Mouse (Mus musculus): ENCODE results near the gene Gpr179. TPM values are rescaled to one million over a fixed set of nuclear protein-coding genes. Genes with fewer than 3 reads are reported as not detected.
"Not testable (repeated sequence)": the region's sequence is repeated elsewhere in the genome, so short reads cannot be mapped to it uniquely, and the experiment has no call there.

The Gpr179 gene
- polyA plus RNA-seq, 1 experiment: 0.03 TPM

DNA sequence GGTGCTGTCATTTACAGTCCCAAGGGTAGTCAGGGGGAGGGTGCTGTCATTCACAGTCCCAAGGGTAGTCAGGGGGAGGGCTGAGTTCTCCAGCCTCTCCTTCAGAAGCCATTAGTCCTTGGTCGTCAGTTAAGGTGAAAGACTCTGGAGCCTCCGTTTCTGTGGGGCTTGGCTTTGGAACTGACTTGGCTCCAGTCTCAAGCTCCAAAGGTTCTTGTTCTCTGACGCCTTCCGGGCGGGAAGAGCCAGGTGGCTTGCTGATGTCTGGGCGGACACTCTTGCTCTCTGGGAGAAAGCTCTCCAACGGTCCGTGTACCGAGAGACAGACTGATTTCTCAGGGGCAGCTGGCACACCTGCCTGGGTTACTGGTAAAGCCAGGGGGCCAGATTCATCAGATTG is 17.5 kb downstream of the Gpr179 start:
- no peaks in the 10 kb centered on the region for H3K27me3 ChIP-seq (ENCODE audit: control insufficient read depth, insufficient read depth, low read length)
- H3K4me3 ChIP-seq (ENCODE audit: low read depth, low read length): no peak overlapping the region
- H3K36me3 ChIP-seq (ENCODE audit: control insufficient read depth, insufficient read depth, low read length): no peaks in the 10 kb centered on the region; the same call in 1 of the 2 replicates
- 26% methylated on average over 9 of the region's 9 CpGs for WGBS
- TF ChIP-seq CTCF (IDR thresholded peaks at IDR 0.05; ENCODE audit: extremely low read depth, insufficient read length, insufficient replicate concordance, low read depth, low read length) (no peak), POLR2A (IDR thresholded peaks at IDR 0.05; ENCODE audit: low read depth, low read length) (no peak)
- H3K4me1 ChIP-seq (ENCODE audit: control insufficient read depth, insufficient read depth, insufficient read length, low read length): peaks cover 25% of the 10 kb centered on the region
- 0 out of 2 replicates have a peak overlapping the region, but pooled peaks have one; percentile 3 for H3K27ac ChIP-seq (ENCODE audit: insufficient read depth, low read depth, low read length)

DNA sequence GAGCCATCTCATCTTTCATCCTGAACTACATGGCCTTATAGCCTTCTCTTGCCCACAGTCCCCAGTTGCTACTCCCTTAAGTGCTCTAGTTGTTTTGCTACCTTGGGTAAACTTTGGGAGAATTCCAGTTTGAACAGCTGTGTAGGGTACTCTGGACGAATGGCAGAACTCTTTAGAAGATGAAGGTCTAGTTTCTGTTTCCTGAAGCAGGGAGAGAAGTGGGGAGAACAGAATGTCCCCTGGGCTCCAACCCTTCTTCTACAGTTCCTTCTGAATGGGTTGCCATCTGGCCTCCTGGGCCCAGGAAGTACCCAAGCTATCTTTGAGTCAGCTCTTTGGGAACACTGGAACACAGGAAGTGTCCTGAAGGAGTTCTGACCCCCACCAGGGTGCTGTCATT is 18.0 kb downstream of the Gpr179 start:
- Histone ChIP-seq H3K36me3 (ENCODE audit: control insufficient read depth, insufficient read depth, low read length) (peaks cover 3% of the 10 kb centered on the region), H3K4me3 (ENCODE audit: low read depth, low read length) (no peak overlapping the region), H3K4me1 (ENCODE audit: control insufficient read depth, insufficient read depth, insufficient read length, low read length) (peaks cover 25% of the 10 kb centered on the region), H3K27ac (ENCODE audit: insufficient read depth, low read depth, low read length) (0 out of 2 replicates have a peak overlapping the region, but pooled peaks have one; percentile 3), H3K27me3 (ENCODE audit: control insufficient read depth, insufficient read depth, low read length) (no peaks in the 10 kb centered on the region)
- WGBS: 18% methylated on average over 1 of the region's 1 CpGs
- TF ChIP-seq POLR2A (IDR thresholded peaks at IDR 0.05; ENCODE audit: low read depth, low read length): no peak
- TF ChIP-seq CTCF (IDR thresholded peaks at IDR 0.05; ENCODE audit: extremely low read depth, insufficient read length, insufficient replicate concordance, low read depth, low read length): no peak

DNA sequence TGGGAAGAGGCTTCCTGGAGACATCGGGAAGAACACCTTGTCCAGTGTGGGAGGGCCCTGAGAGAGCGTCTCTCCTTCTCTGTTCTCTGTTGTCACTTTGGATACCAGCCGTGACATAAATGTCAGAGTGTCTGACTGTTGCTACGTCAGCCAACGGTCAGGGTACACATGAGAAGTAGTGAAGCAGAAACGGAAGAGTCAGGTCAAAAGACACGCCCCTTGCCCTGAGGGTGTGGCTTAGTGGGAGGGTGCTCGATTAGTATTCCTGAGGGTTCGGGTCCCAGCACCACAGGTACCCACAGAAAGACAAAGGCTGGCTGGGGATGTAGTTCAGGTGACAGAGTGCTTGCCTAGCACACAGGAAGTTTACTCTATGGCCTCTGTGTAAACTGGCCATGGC is 18.8 kb downstream of the Gpr179 start:
- Histone ChIP-seq H3K4me3 (ENCODE audit: low read depth, low read length) (no peak overlapping the region), H3K4me1 (ENCODE audit: control insufficient read depth, insufficient read depth, insufficient read length, low read length) (peaks cover 23% of the 10 kb centered on the region), H3K27ac (ENCODE audit: insufficient read depth, low read depth, low read length) (no peak overlapping the region), H3K27me3 (ENCODE audit: control insufficient read depth, insufficient read depth, low read length) (no peaks in the 10 kb centered on the region), H3K36me3 (ENCODE audit: control insufficient read depth, insufficient read depth, low read length) (peaks cover 8% of the 10 kb centered on the region)
- TF ChIP-seq POLR2A (IDR thresholded peaks at IDR 0.05; ENCODE audit: low read depth, low read length) (no peak), CTCF (IDR thresholded peaks at IDR 0.05; ENCODE audit: extremely low read depth, insufficient read length, insufficient replicate concordance, low read depth, low read length) (no peak)
- WGBS: 34% methylated on average over 9 of the region's 9 CpGs

DNA sequence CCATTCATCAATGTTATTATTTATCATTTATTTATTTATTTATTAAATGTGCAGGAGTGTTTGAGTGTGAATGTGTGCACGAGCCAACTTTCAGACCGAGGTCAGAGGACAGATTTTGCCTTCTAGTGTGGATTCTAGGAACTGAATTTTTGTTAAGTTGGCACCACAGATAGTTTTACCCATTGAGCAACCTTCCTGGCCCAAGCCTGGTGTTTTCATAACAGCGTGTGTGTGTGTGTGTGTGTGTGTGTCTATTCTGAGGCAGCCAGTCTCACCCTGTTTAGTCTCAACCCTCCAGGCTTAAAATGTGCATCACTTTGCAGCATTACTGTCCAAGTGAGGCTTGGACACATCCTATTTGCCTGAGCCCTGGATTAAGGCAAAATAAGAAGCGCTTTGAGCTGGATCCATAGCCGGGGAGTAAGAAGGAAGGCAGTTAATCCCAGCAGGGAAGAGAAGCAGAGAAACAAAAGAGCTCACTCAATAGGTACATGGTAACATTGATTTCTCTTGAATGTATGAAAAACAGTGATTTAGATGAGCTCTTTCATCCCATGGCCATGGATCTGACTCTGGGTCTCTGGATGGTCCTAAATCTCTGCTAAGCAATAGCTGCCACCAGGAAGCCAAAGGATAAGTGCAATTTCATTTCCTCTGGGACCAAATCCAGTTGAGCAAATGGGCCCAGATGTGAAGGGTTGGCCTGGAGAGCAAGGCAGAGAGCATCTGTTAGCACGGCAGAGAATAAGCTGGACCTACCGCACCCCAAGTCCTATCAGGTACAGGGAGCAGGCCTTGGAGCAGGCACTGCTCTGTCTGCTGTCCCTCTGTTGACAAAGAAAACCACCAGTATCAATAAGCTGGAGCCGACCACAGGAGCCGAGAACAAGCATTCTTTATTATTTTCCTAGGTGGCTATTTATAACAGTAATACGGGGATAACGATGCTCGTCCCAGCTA is 20.4 kb downstream of the Gpr179 start:
- no peak for TF ChIP-seq CTCF (IDR thresholded peaks at IDR 0.05; ENCODE audit: extremely low read depth, insufficient read length, insufficient replicate concordance, low read depth, low read length)
- TF ChIP-seq POLR2A (IDR thresholded peaks at IDR 0.05; ENCODE audit: low read depth, low read length): no peak
- no peak overlapping the region for H3K27ac ChIP-seq (ENCODE audit: insufficient read depth, low read depth, low read length)
- WGBS: 89% methylated on average over 12 of the region's 12 CpGs
- peaks cover 19% of the 10 kb centered on the region; the same call in 1 of the 2 replicates for H3K4me1 ChIP-seq (ENCODE audit: control insufficient read depth, insufficient read depth, insufficient read length, low read length)
- H3K36me3 ChIP-seq (ENCODE audit: control insufficient read depth, insufficient read depth, low read length): peaks cover 12% of the 10 kb centered on the region
- no peak overlapping the region for H3K4me3 ChIP-seq (ENCODE audit: low read depth, low read length)
- H3K27me3 ChIP-seq (ENCODE audit: control insufficient read depth, insufficient read depth, low read length): no peaks in the 10 kb centered on the region

DNA sequence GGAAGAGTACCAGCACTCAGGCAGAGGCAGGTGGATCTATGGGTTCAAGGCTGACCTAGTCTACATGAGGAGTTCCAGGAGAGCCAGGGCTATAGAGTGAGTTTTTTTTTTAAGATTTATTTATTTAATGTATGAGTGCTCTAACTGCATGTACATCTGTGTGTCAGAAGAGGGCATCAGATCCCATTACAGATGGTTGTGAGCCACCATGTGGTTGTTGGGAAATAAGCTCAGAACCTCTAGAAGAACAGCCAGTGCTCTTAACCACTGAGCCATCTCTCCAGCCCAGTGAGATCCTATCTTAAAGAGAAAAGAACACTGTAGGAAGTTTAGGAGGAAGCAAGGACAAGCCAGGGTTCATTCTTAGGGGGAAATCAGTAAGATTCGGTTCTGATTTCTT is 21.6 kb downstream of the Gpr179 start:
- 100% methylated on average over 1 of the region's 1 CpGs for WGBS
- Histone ChIP-seq H3K27ac (ENCODE audit: insufficient read depth, low read depth, low read length) (no peak overlapping the region), H3K27me3 (ENCODE audit: control insufficient read depth, insufficient read depth, low read length) (no peaks in the 10 kb centered on the region), H3K4me1 (ENCODE audit: control insufficient read depth, insufficient read depth, insufficient read length, low read length) (peaks cover 19% of the 10 kb centered on the region; the same call in 1 of the 2 replicates), H3K36me3 (ENCODE audit: control insufficient read depth, insufficient read depth, low read length) (peaks cover 19% of the 10 kb centered on the region), H3K4me3 (ENCODE audit: low read depth, low read length) (no peak overlapping the region)
- TF ChIP-seq CTCF (IDR thresholded peaks at IDR 0.05; ENCODE audit: extremely low read depth, insufficient read length, insufficient replicate concordance, low read depth, low read length): no peak
- TF ChIP-seq POLR2A (IDR thresholded peaks at IDR 0.05; ENCODE audit: low read depth, low read length): no peak

DNA sequence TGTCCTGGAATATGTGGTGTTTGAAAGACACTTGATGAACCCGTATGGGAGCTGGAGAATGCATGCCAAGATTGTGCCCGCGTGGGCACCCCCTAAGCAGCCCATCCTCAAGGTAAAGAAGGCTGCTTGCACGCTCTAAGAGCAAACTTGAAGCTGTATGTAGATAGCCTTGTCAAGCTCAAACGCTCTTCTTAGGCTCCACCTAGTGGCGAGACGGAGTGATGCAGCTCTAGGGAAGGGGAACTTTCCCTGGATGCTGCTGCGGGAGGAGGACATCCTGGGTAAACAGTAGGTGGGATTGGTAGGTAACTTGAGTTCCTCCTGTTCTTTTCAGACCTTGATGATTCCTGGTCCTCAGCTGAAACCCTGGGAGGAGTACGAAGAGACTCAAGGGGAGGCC is 23.7 kb downstream of the Gpr179 start:
- H3K27ac ChIP-seq (ENCODE audit: insufficient read depth, low read depth, low read length): no peak overlapping the region
- H3K36me3 ChIP-seq (ENCODE audit: control insufficient read depth, insufficient read depth, low read length): peaks cover 30% of the 10 kb centered on the region
- H3K4me1 ChIP-seq (ENCODE audit: control insufficient read depth, insufficient read depth, insufficient read length, low read length): peaks cover 4% of the 10 kb centered on the region; the same call in 1 of the 2 replicates
- WGBS: 18% methylated on average over 9 of the region's 9 CpGs
- H3K4me3 ChIP-seq (ENCODE audit: low read depth, low read length): no peak overlapping the region
- TF ChIP-seq CTCF (IDR thresholded peaks at IDR 0.05; ENCODE audit: extremely low read depth, insufficient read length, insufficient replicate concordance, low read depth, low read length): peak; percentile 82; the same call in 1 of the 2 replicates
- TF ChIP-seq POLR2A (IDR thresholded peaks at IDR 0.05; ENCODE audit: low read depth, low read length): no peak
- H3K27me3 ChIP-seq (ENCODE audit: control insufficient read depth, insufficient read depth, low read length): no peaks in the 10 kb centered on the region

DNA sequence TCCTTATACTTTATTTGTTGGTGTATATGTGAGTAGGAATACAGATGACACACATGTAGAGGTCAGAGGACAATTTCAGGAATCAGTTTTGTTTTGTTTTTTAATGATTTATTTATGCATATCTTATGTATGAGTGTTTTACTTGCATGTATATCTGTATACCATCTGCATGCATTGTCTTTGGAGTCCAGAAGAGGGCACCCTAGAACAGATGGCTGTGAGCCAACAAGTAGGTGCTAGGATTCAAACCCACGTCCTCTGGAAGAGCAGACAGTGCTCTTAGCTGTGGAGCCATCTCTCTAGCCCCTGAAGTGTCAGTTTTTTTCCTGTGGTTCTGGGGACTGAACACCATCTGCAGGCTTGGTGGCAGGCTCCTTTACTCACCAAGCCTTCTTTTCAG is 26.7 kb downstream of the Gpr179 start:
- WGBS: 60% methylated on average over 1 of the region's 1 CpGs
- Histone ChIP-seq H3K27me3 (ENCODE audit: control insufficient read depth, insufficient read depth, low read length) (no peaks in the 10 kb centered on the region), H3K27ac (ENCODE audit: insufficient read depth, low read depth, low read length) (no peak overlapping the region), H3K4me1 (ENCODE audit: control insufficient read depth, insufficient read depth, insufficient read length, low read length) (no peaks in the 10 kb centered on the region), H3K4me3 (ENCODE audit: low read depth, low read length) (no peak overlapping the region), H3K36me3 (ENCODE audit: control insufficient read depth, insufficient read depth, low read length) (peaks cover 34% of the 10 kb centered on the region)
- TF ChIP-seq CTCF (IDR thresholded peaks at IDR 0.05; ENCODE audit: extremely low read depth, insufficient read length, insufficient replicate concordance, low read depth, low read length): no peak
- TF ChIP-seq POLR2A (IDR thresholded peaks at IDR 0.05; ENCODE audit: low read depth, low read length): no peak

DNA sequence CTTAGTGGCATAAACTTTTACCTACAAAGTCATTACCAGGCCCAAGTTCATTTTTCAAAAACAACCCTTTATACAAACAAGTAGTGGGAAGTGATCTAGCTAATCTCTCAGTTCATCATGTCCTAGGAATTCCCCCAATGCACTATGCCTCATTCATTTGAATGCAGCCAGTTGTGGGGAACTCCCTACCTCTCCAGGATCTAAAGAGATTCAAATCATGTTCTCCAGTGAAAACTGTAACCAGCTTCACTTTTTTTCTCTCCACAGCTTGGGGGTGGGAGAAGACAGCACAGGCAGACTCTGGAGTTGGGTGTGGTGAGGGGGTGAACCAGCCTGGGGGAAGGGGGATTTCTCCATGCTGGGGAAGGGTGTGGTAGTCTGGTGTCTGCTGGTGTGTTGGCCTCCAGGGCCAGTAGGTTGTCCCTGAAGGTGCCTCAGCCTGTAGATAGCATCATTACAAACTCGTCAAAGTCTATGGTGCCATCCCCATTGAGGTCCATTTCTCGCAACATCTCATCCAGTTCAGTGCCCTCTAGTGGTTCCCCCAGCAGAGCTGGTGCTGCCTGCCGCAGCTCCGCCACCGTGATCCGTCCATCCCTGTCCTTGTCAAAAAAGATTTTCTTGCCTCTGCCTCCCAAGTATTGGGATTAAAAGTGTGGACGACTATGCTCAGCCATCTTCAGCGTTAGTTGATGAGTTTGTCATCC is 29.8 kb downstream of the Gpr179 start:
- not testable (repeated sequence) for H3K27me3 ChIP-seq (ENCODE audit: control insufficient read depth, insufficient read depth, low read length); H3K4me1 ChIP-seq (ENCODE audit: control insufficient read depth, insufficient read depth, insufficient read length, low read length); H3K4me3 ChIP-seq (ENCODE audit: low read depth, low read length); H3K27ac ChIP-seq (ENCODE audit: insufficient read depth, low read depth, low read length)
- 91% methylated on average over 8 of the region's 8 CpGs for WGBS
- peaks cover 26% of the 10 kb centered on the region for H3K36me3 ChIP-seq (ENCODE audit: control insufficient read depth, insufficient read depth, low read length)

Measured in small intestine, adult 2 months (tissue).